Mouse (Mus musculus) heart, embryonic 15.5 days (tissue): Measurements from ENCODE around the gene Adamts17. TPM values are rescaled to one million over a fixed set of nuclear protein-coding genes. Genes with fewer than 3 reads are reported as not detected.

Experiments used
- ATAC-seq: fragments of 200-750 bp; cut with Nextera tagmentation; replicated peaks from 2 replicates; pipeline ENCODE4 v1.8.0; 2017; ENCODE audit warnings: low read depth, moderate TSS enrichment; ENCODE audit not compliant: insufficient number of reproducible peaks, insufficient read depth, low FRiP score
- H3K27ac ChIP-seq: fragments of 300-500 bp; sonication (generic); 2 replicates; pipeline ENCODE4 v1.5.1; 2015; ENCODE audit warnings: mild to moderate bottlenecking, inconsistent platforms
- H3K27me3 ChIP-seq: fragments of 300-500 bp; sonication (generic); 2 replicates; pipeline ENCODE4 v1.6.1; 2015; ENCODE audit warnings: inconsistent platforms
- H3K36me3 ChIP-seq: fragments of 300-500 bp; sonication (generic); 2 replicates; pipeline ENCODE4 v1.6.1; 2015; ENCODE audit warnings: mild to moderate bottlenecking, inconsistent platforms
- H3K4me1 ChIP-seq: fragments of 300-500 bp; sonication (generic); replicated peaks from 2 replicates; pipeline ENCODE4 v1.6.1; 2015; ENCODE audit warnings: inconsistent platforms
- H3K4me2 ChIP-seq: fragments of 300-500 bp; sonication (generic); 2 replicates; pipeline ENCODE4 v1.6.1; 2015; ENCODE audit warnings: inconsistent platforms, mild to moderate bottlenecking, moderate library complexity
- H3K4me3 ChIP-seq: fragments of 300-500 bp; sonication (generic); 2 replicates; pipeline ENCODE4 v1.5.1; 2015; ENCODE audit warnings: mild to moderate bottlenecking, inconsistent platforms
- H3K9ac ChIP-seq: fragments of 300-500 bp; sonication (generic); 2 replicates; pipeline ENCODE4 v1.6.1; 2015; ENCODE audit warnings: mild to moderate bottlenecking, inconsistent platforms
- H3K9me3 ChIP-seq: fragments of 300-500 bp; sonication (generic); replicated peaks from 2 replicates; pipeline ENCODE4 v1.6.1; 2016; ENCODE audit warnings: inconsistent platforms
- WGBS: fragments of 180-500 bp; shearing (Covaris S2); methylation state at CpG from one replicate; pipeline ENCODE4 v1.1.7; 2015; ENCODE audit warnings: mixed read lengths; 5-methylcytosine and 5-hydroxymethylcytosine counted together
- polyA plus RNA-seq: library from polyadenylated mRNA; unstranded; fragments of >200 nt; fragmentation: Nextera tagmentation; extraction: Ambion mirVana; gene quantifications from 2 replicates; pipeline ENCODE4 v1.2.1, GENCODE M21; 2015

Gene Adamts17
- 5.1 and 7.2 TPM in 2 replicates for polyA plus RNA-seq

DNA sequence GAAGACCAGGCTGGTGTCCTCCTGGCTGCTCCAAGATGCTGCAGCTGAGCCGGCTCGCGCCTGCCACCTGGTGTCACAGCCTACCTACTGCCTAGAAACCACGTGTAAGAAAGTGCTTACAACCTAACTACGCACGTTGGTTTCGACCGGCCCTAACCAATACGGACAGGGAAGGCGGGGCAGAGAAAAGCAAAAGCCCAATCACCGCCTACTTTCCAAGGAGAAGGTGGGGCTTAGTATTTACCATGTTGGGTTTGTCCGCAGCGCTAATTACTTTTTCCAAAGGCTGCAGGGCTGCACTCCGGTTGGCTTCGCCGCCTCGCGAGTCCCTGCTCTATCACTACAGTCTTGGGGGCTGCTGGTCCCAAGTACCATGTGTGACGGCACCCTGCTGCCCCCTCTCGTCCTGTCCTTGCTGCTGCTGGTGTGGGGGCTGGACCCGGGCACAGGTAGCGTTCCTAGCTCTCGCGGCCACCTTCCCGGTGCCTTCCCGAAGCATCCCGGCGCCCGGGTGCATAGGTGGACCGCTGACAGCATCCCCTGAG is at the start of gene Adamts17:
Gene Adamts17, plus strand, starts transcription at position 273 of the 545 bp plus-strand sequence.
- Histone ChIP-seq H3K9me3 (no peaks in the 10 kb centered on the region), H3K36me3 (no peaks in the 10 kb centered on the region), H3K27ac (peak within 1 kb of the TSS; percentile 63), H3K9ac (peak within 1 kb of the TSS; percentile 70), H3K4me3 (peak within 1 kb of the TSS; percentile 74), H3K27me3 (0 out of 2 replicates have a peak, but pooled peaks cover 6% of the 10 kb centered on the region), H3K4me2 (peak within 1 kb of the TSS; percentile 99), H3K4me1 (peaks cover 33% of the 10 kb centered on the region)
- WGBS: under 1% methylated on average over 30 of the region's 30 CpGs
- peak; percentile 95 for ATAC-seq

DNA sequence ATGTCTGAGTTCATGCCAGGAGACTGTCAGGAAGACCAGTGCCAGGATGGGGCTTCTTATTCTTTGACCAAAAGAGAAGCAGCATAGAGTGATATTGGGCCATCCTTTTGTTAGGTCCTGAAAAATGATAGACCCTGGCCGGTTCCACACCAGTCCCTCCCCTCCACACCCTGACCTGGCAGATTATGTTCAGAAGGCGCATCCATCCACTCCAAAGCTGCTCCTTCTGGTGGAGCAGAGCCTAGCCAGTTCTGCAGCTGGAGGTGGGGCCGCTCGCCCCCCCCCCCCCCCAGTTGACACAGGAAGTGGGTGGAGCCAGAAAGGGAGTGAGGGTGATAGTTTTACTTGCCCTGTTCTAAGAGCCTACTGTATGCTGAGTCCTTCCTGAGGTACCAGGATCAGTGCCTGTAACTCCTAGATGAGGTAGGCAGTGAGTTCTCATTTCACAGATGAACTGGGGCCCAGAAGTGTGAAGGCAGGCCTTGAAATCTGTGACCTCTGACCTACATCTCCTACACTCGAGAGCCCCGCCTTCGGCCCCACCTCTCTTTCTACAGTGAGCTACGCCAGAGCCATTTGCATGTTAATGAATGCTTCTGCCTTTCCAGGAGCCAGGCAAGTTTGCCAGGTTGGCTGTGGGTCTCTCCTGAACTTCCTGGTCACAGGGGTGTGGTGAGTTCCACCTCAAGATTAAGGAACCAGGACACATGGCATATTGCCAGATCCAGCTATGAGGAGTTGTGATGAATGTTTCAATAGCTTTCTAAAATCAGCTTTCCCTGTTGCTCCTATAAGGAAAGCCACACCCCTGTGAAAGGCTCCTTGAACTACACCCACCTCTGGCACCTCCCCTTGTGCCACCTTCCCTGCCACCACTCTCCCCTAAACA is 49.4 kb upstream of the Adamts17 start:
- H3K27me3 ChIP-seq: no peaks in the 10 kb centered on the region
- H3K27ac ChIP-seq: no peak overlapping the region
- H3K4me3 ChIP-seq: no peak overlapping the region
- no peaks in the 10 kb centered on the region for H3K36me3 ChIP-seq
- ATAC-seq: 0 out of 2 replicates have a peak, but pooled peaks have one; percentile 47
- 36% methylated on average over 8 of the region's 8 CpGs for WGBS
- no peak overlapping the region for H3K9ac ChIP-seq
- H3K4me1 ChIP-seq: peaks cover 10% of the 10 kb centered on the region
- H3K9me3 ChIP-seq: no peaks in the 10 kb centered on the region
- no peak overlapping the region for H3K4me2 ChIP-seq

DNA sequence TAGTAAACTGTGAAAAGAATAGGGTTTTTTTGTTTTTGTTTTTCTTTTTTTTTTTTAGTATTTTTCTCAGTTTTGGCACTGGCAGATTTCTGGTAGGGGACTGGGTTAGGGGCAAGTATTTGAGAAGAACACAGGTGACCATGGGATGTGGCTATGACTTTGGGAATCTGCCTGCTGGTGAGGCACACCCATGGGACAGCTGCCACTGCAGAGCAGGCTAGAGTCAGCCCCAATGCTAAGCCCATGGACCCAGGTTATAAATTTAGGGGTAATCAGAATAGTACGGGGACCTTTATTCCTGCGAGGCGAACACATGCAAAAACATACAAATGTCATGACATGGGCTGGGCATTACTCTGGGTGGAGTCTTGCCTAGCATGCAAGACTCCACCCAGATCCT is 48.5 kb upstream of the Adamts17 start:
- 96% methylated on average over 3 of the region's 3 CpGs for WGBS
- ATAC-seq: no peak
- no peak overlapping the region for H3K4me3 ChIP-seq
- no peaks in the 10 kb centered on the region for H3K36me3 ChIP-seq
- H3K9me3 ChIP-seq: no peaks in the 10 kb centered on the region
- H3K4me2 ChIP-seq: no peak overlapping the region
- no peak overlapping the region for H3K27ac ChIP-seq
- no peak overlapping the region for H3K9ac ChIP-seq
- no peaks in the 10 kb centered on the region for H3K27me3 ChIP-seq
- peaks cover 10% of the 10 kb centered on the region for H3K4me1 ChIP-seq

DNA sequence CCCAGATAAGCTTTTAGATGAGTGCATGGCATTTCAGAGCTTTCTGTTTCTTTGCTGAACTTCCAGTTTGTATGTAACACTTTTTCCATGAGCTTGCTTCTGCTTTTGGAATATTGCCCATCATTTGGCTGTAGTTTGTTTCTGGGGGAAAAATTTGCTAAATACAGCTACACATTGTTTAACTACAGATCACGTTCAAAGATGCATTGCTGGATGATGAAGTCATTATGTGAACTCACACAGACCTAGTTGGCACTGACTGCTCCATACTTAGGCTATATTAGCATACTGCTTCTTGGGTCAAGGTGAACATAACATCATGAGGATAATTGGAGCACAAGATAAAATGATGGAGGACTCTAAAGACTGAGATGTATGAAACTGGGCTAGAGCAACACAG is 42.6 kb upstream of the Adamts17 start:
- Histone ChIP-seq H3K4me1 (peaks cover 10% of the 10 kb centered on the region), H3K4me3 (no peak overlapping the region), H3K4me2 (no peak overlapping the region), H3K36me3 (no peaks in the 10 kb centered on the region), H3K27me3 (no peaks in the 10 kb centered on the region), H3K9ac (no peak overlapping the region), H3K9me3 (no peaks in the 10 kb centered on the region), H3K27ac (peak overlapping the region; percentile 50)
- WGBS: 2% methylated on average over 1 of the region's 1 CpGs
- peak; percentile 35; the same call in 1 of the 2 replicates for ATAC-seq

DNA sequence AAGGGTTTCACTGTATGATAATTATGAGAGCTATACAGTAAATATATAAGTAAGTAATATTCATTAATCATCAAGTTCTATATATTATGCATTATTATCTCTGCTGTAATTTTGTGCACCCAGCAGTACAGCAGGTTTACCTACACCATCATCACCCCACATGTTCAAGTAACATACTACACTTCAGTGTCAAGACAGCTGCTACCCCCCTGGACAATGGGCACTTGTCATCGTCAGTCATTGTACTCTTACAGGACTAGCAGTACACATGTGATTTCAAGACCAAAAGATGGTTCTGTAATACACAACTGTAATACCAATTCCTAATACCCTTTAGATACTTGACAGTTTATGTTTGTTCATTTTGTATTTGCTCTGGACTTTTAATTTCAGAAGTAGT is 42.2 kb upstream of the Adamts17 start:
- WGBS: 71% methylated on average over 1 of the region's 1 CpGs
- Histone ChIP-seq H3K9me3 (no peaks in the 10 kb centered on the region), H3K9ac (no peak overlapping the region), H3K4me2 (no peak overlapping the region), H3K27ac (no peak overlapping the region), H3K4me1 (peaks cover 11% of the 10 kb centered on the region), H3K36me3 (no peaks in the 10 kb centered on the region), H3K4me3 (no peak overlapping the region), H3K27me3 (no peaks in the 10 kb centered on the region)
- ATAC-seq: no peak

DNA sequence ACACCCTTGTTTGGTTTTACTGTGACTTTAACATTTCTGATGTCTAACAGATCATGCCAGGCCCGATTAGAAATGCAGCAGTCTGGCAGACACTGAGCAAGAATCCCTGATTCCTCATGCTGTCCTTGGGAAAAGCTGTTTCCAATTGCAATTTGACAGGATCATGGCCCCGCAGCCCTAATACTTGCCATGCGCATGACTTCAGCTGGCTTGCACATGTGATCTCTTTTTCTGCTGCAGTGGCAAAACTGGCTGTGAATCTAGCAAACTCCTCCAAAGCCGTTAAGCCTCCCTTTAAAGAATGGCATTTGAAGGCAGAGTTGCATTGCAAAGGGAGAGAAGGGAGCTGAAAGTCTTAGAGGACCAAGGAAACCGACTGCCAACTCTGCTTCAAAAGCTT is 40.7 kb upstream of the Adamts17 start:
- Histone ChIP-seq H3K27me3 (no peaks in the 10 kb centered on the region), H3K36me3 (no peaks in the 10 kb centered on the region), H3K4me2 (no peak overlapping the region), H3K27ac (no peak overlapping the region), H3K9ac (no peak overlapping the region), H3K4me1 (peaks cover 11% of the 10 kb centered on the region), H3K4me3 (no peak overlapping the region), H3K9me3 (no peaks in the 10 kb centered on the region)
- ATAC-seq: no peak
- 59% methylated on average over 5 of the region's 5 CpGs for WGBS

DNA sequence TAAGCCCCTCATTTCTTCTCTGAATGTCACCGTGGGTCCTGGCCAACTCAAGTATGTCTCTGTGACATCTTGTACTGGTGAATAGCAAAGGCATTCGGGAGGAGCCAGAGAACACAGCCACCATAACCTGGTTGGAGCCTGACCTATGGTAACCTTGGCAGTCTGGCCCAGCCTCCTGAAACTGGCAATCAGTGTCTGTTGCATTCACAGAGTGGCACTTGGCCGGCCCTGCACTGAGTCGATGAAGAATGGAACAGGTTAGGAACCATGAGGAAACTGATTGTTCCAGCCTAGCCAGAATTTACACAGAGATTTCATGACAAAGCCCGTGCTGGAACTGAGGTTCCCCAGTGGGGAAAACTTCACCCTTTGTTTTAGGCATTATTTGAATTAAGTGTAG is 38.8 kb upstream of the Adamts17 start:
- Histone ChIP-seq H3K27me3 (no peaks in the 10 kb centered on the region), H3K9me3 (no peaks in the 10 kb centered on the region), H3K4me3 (no peak overlapping the region), H3K27ac (no peak overlapping the region), H3K9ac (no peak overlapping the region), H3K4me2 (no peak overlapping the region), H3K4me1 (peaks cover 11% of the 10 kb centered on the region), H3K36me3 (no peaks in the 10 kb centered on the region)
- ATAC-seq: no peak
- 60% methylated on average over 5 of the region's 5 CpGs for WGBS

DNA sequence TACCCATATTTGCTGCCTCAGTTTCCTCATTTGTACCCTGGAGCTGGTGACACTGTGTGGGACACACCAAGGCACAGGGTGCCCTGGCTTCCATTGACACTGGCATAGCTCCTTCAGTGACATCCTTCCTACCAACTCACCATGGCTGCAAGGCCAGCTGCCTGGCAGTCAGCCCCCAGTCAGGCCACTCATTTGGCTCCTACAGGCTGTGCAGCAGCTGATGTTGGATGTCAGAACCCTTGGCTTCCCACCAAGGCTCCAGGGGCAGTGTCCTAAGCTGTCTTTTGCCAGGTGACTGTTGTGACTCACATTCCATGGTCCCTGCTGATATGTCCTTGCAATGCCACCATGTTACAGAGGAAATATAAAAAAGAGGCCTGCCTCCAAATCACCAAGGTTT is 37.8 kb upstream of the Adamts17 start:
- Histone ChIP-seq H3K9me3 (no peaks in the 10 kb centered on the region), H3K4me1 (peaks cover 7% of the 10 kb centered on the region), H3K4me3 (no peak overlapping the region), H3K27me3 (no peaks in the 10 kb centered on the region), H3K9ac (no peak overlapping the region), H3K4me2 (no peak overlapping the region), H3K36me3 (no peaks in the 10 kb centered on the region), H3K27ac (no peak overlapping the region)
- no peak for ATAC-seq

DNA sequence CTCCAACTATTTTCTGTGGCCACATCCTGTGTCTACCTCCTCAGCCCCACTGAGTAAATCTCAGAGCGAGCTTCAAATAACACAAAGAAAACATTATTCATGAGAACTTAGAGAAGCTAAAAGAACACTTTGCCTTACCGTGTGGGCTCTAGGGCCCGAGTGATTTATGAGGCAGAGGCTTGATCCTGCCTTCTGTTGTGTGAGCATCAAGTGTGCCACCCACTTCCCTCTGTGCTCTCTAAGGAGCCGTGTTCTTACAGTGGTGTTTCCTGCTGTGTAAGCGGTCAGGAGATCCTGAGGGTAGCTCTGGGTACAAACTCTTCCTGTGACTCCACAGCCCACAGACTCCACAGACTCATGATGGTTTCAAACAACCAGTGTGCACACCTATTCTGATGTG is 35.7 kb upstream of the Adamts17 start:
- Histone ChIP-seq H3K9ac (no peak overlapping the region), H3K4me3 (no peak overlapping the region), H3K4me2 (no peak overlapping the region), H3K4me1 (peaks cover 4% of the 10 kb centered on the region; the same call in 1 of the 2 replicates), H3K36me3 (no peaks in the 10 kb centered on the region), H3K27me3 (no peaks in the 10 kb centered on the region), H3K27ac (no peak overlapping the region), H3K9me3 (no peaks in the 10 kb centered on the region)
- 55% methylated on average over 5 of the region's 5 CpGs for WGBS
- no peak for ATAC-seq

DNA sequence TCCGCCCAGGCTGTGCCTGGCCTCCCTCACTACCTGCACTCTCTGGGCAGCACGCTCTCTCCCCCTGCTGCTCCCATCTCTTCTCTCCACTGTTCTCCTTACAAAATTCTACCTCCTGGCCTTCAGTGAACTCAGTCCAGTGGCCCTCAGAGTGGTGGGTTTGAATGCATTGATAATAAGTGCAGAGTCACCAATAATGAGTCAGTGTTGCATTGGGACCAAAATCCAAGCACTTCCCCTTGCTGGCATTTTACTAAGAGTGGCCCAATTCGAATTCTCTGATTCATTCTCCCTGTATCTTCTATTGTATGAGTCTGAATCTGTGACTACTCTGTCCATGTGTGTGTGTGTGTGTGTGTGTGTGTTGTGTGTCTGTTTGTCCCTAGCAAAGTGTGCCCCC is 32.7 kb upstream of the Adamts17 start:
- Histone ChIP-seq H3K4me1 (peaks cover 2% of the 10 kb centered on the region; the same call in 1 of the 2 replicates), H3K9ac (no peak overlapping the region), H3K27ac (no peak overlapping the region), H3K36me3 (no peaks in the 10 kb centered on the region), H3K27me3 (no peaks in the 10 kb centered on the region), H3K4me2 (no peak overlapping the region), H3K9me3 (no peaks in the 10 kb centered on the region), H3K4me3 (no peak overlapping the region)
- 73% methylated on average over 3 of the region's 3 CpGs for WGBS
- no peak for ATAC-seq

DNA sequence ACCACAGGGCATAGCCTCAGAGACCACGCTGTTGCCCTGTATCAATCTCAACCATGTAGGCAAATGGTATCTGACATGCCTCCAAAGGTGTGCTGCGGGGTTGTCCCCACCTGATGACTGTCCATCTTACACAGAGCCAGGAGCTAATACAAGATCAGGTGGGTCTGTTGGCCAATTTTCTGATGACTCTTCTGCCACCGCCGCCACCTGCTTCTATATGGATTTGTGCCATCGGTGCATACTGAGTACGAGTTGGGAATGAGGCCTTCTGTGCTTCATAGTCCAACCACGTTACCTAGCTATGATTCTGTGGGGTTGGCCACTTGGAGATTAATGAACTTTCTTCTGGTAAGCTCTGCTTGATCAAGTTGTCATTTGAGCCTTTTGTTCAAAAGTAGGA is 29.1 kb upstream of the Adamts17 start:
- Histone ChIP-seq H3K27me3 (no peaks in the 10 kb centered on the region), H3K36me3 (no peaks in the 10 kb centered on the region), H3K9me3 (no peaks in the 10 kb centered on the region), H3K4me1 (no peaks in the 10 kb centered on the region; the same call in 1 of the 2 replicates), H3K9ac (no peak overlapping the region), H3K4me2 (no peak overlapping the region), H3K27ac (no peak overlapping the region), H3K4me3 (no peak overlapping the region)
- no peak for ATAC-seq
- 91% methylated on average over 7 of the region's 7 CpGs for WGBS
